ENCODE assay signal across 8 mouse cellular contexts in genomic region chr15:12479326-12479725, GRCm38 (mm10).
DNase-seq lines count a peak whose midpoint lies in the region; ATAC-seq and TF ChIP-seq lines count a peak whose summit lies in the region.
"Had no signal": no experiment of that assay in that cellular context is flagged by ENCODE, and none has a peak within 500 bp of the region (broad histone marks: within the 10 kb centered on the region; RNA-seq: fewer than 3 reads in every experiment).

No protein-coding gene starts in this region.

- H3K27ac ChIP-seq in MEL (ENCODE audit: control insufficient read depth, low read depth, low read length): no peak overlapping the region
- no peak overlapping the region for H3K27ac ChIP-seq in limb, embryonic 13.5 days
- no peak overlapping the region for H3K27ac ChIP-seq in stomach, postnatal 0 days (replicated peaks)
- H3K27ac ChIP-seq: macrophage had no signal

- TF ChIP-seq RAD21 in MEL (IDR thresholded peaks at IDR 0.05; ENCODE audit: low read depth, low read length): no peak

- no peak for TF ChIP-seq EP300 in MEL (IDR thresholded peaks at IDR 0.05; ENCODE audit: low read depth in 1 of 2, low read length in 2 of 2)
- TF ChIP-seq EP300 in stomach, postnatal 0 days (optimal IDR thresholded peaks at IDR 0.05): no peak

- 0 out of 2 replicates have a peak overlapping the region, but pooled peaks have one; percentile 1 for H3K4me2 ChIP-seq in limb, embryonic 13.5 days (replicated peaks)
- no peak overlapping the region for H3K4me2 ChIP-seq in stomach, postnatal 0 days (replicated peaks; ENCODE audit: low read depth)

- no peaks in the 10 kb centered on the region for H3K9me3 ChIP-seq in MEL (replicated peaks; ENCODE audit: insufficient read depth, low read length)
- no peaks in the 10 kb centered on the region for H3K9me3 ChIP-seq in limb, embryonic 13.5 days
- H3K9me3 ChIP-seq in stomach, postnatal 0 days (ENCODE audit: control insufficient read depth, low read length): no peaks in the 10 kb centered on the region

- peak; percentile 89 for ATAC-seq in common myeloid progenitor, adult 5-6 weeks (replicated peaks; ENCODE audit: low read depth, poor library complexity, severe bottlenecking)
- no peak for ATAC-seq in limb, embryonic 13.5 days (ENCODE audit: low FRiP score, low read depth)
- ATAC-seq in stomach, postnatal 0 days (ENCODE audit: low FRiP score, low TSS enrichment): no peak

- no peak for TF ChIP-seq CTCF in MEL (IDR thresholded peaks at IDR 0.05 in 2 of 3, conservative IDR thresholded peaks at IDR 0.05 in 1 of 3; ENCODE audit: control insufficient read depth in 1 of 3, insufficient read depth in 1 of 3, low read depth in 2 of 3, low read length in 3 of 3, poor library complexity in 1 of 3, severe bottlenecking in 1 of 3)
- no peak for TF ChIP-seq CTCF in stomach, postnatal 0 days (IDR thresholded peaks at IDR 0.05; ENCODE audit: low read depth)

- H3K4me1 ChIP-seq in MEL (ENCODE audit: control insufficient read depth in 1 of 2, insufficient read depth in 2 of 2, low read length in 2 of 2): 0 out of 4 replicates have a peak, but pooled peaks cover 0 to 4% of the 10 kb centered on the region in 2 experiments
- peaks cover 34% of the 10 kb centered on the region for H3K4me1 ChIP-seq in limb, embryonic 13.5 days
- no peaks in the 10 kb centered on the region for H3K4me1 ChIP-seq in stomach, postnatal 0 days (replicated peaks; ENCODE audit: control insufficient read depth, insufficient read depth)

- peak; percentile 41 for DNase-seq in layer of hippocampus, adult 9-11 months
- DNase-seq in layer of hippocampus, adult 11-12 months (ENCODE audit: low spot score): no peak
- DNase-seq in MEL (ENCODE audit: low read depth, low spot score): peak; percentile 46
- no peak for DNase-seq in stomach, postnatal 0 days (ENCODE audit: low spot score)
- no peak for DNase-seq in ovary, adult 18-20 months (ENCODE audit: low spot score)

- no peak overlapping the region for H3K9ac ChIP-seq in MEL (ENCODE audit: control insufficient read depth, low read depth, low read length, poor library complexity, severe bottlenecking)
- H3K9ac ChIP-seq in limb, embryonic 13.5 days: no peak overlapping the region
- no peak overlapping the region for H3K9ac ChIP-seq in stomach, postnatal 0 days (ENCODE audit: low read length)

- no peak overlapping the region for H3K4me3 ChIP-seq in MEL (ENCODE audit: control insufficient read depth in 1 of 2, insufficient read depth in 1 of 2, low read depth in 2 of 2, low read length in 2 of 2)
- no peak overlapping the region for H3K4me3 ChIP-seq in limb, embryonic 13.5 days
- H3K4me3 ChIP-seq in stomach, postnatal 0 days (ENCODE audit: low read depth, low read length): no peak overlapping the region

- TF ChIP-seq POLR2A in MEL (IDR thresholded peaks at IDR 0.05; ENCODE audit: control insufficient read depth in 1 of 2, insufficient read depth in 1 of 2, low read depth in 1 of 2, low read length in 2 of 2, poor library complexity in 1 of 2): no peak

- 0 out of 4 replicates have a peak, but pooled peaks cover 0 to 4% of the 10 kb centered on the region in 2 experiments for H3K27me3 ChIP-seq in MEL (ENCODE audit: control insufficient read depth in 1 of 2, insufficient read depth in 2 of 2, low read length in 2 of 2)
- no peaks in the 10 kb centered on the region for H3K27me3 ChIP-seq in limb, embryonic 13.5 days
- H3K27me3 ChIP-seq in stomach, postnatal 0 days (ENCODE audit: control insufficient read depth, insufficient read depth, low read length): no peaks in the 10 kb centered on the region

- 60% methylated on average over 5 of the region's 5 CpGs for WGBS in limb, embryonic 13.5 days
- 70% methylated on average over 5 of the region's 5 CpGs for WGBS in stomach, postnatal 0 days

- H3K36me3 ChIP-seq in MEL (ENCODE audit: control insufficient read depth in 1 of 2, insufficient read depth in 2 of 2, low read length in 2 of 2): no peaks in the 10 kb centered on the region
- no peaks in the 10 kb centered on the region for H3K36me3 ChIP-seq in limb, embryonic 13.5 days
- H3K36me3 ChIP-seq in stomach, postnatal 0 days (ENCODE audit: control insufficient read depth, insufficient read depth, low read length): no peaks in the 10 kb centered on the region

- no peaks in the 10 kb centered on the region for H3K79me2 ChIP-seq in MEL (ENCODE audit: control insufficient read depth, insufficient read depth, low read length, poor library complexity)

TF ChIP-seq in MEL, 35 proteins besides CTCF, POLR2A, EP300 and RAD21:
- TF ChIP-seq NRF1 (IDR thresholded peaks at IDR 0.05; ENCODE audit: insufficient read depth, low read depth, low read length, poor library complexity, severe bottlenecking) (no peak), KAT2A (conservative IDR thresholded peaks at IDR 0.05; ENCODE audit: low read depth, low read length) (no peak), MYB (IDR thresholded peaks at IDR 0.05; ENCODE audit: low read depth, low read length) (no peak), ELF1 (IDR thresholded peaks at IDR 0.05; ENCODE audit: low read depth, low read length) (no peak), USF1 (IDR thresholded peaks at IDR 0.05; ENCODE audit: low read depth, low read length) (no peak), SMC3 (IDR thresholded peaks at IDR 0.05; ENCODE audit: low read depth, low read length) (no peak), JUND (IDR thresholded peaks at IDR 0.05; ENCODE audit: low read depth, low read length) (no peak), ZNF384 (IDR thresholded peaks at IDR 0.05; ENCODE audit: low read depth, low read length) (no peak), TAL1 (IDR thresholded peaks at IDR 0.05; ENCODE audit: low read length) (no peak), CHD1 (IDR thresholded peaks at IDR 0.05; ENCODE audit: low read depth, low read length) (no peak)

Comparison
In these comparisons a context has a peak if more than half of its experiments do, and no peak if none do; other contexts are left out.
1. DNase-seq: peak in layer of hippocampus, adult 9-11 months (single experiment) and MEL (single experiment); none in layer of hippocampus, adult 11-12 months (single experiment), stomach, postnatal 0 days (single experiment) and ovary, adult 18-20 months (single experiment).